Mouse (Mus musculus) T-helper 17 cell (primary cell): ENCODE data around the gene H2-M5.

Experiments
- in situ Hi-C, 2 experiments: fragments of 300-600 bp; cut with MboI, MseI; formaldehyde crosslinking; loops; 1 replicate in 1 of 2; 2 replicates in 1 of 2; pipeline ENCODE4 v1.15.1; 2025; ENCODE audit warnings: high pct_unique_total_duplicates in 2 of 2

H2-M5 gene

DNA sequence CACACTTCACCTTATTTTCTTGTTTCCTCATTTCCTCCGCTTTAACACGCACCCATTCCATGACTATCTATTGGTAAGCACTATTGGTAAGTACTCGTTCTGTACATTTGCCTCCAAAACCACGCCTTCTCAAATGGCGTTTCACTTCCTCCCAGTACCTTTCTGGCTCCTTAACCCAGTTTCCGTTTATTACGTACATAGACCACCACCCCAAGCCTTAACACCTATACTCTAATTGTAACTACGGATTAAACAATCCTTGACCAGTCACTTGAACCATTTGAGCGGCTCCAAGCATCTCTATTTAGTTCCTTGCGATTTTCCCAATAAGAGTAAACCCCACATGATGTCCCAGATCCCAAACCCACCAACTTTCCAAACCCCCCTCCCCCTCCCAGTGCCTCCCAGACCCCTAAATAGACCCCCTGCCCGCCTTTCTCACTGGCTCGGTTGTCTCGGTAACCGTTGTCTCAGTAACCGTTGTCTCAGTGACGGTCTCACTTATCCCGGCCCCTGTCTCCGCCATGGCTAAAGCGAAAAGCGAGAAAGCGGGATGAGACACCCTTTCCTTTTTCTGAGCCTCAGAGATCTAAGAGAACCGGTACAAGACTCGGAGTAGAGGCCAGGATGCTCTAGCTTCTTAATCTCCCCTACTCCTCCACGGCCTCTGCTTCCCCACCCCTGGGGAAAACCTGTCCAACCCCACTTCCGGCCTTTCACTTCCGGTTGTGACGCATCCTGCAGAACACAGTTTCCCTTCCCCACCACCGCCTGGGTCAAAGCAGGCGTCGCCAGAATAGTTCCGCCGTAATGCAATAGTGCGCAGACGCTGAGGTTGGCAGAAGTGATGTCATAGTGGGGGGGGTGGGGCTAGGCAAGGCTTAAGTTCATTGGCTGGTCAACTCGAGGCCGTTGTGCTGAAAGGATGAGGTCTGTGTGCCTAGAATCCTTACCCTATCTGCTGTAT is 38.1 kb downstream of the H2-M5 start, which contains the start of gene Ppp1r11:
TSS of gene Ppp1r11 (minus strand) at position 761 of the 967 bp plus-strand sequence.
- in situ Hi-C loops = loop anchor here (5.0 kb wide), 2 partner anchors 76 to 679 kb away; partner anchors contain the start of gene Trim39 (in 1 of the 2)

DNA sequence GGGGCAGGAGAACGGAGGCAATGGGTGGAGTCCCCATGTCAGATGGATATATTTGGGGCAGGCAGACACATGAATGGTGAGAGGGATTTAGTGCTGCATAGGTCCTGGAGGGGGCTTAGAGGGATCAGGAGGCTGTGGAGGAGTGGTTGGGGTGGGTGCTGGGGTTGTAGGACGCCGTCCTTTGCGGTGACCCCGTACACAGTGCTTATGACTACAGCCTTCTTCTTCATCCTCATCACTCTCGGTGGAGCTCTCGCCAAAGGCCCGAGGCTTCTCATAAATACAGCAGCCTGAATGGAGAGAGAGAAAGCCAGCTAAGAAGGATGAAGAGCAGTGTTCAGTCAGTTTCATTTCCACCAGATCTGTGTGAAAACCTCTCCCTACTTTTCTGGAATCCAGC is 40.1 kb downstream of the H2-M5 start:
- in situ Hi-C loops = no loop called here

DNA sequence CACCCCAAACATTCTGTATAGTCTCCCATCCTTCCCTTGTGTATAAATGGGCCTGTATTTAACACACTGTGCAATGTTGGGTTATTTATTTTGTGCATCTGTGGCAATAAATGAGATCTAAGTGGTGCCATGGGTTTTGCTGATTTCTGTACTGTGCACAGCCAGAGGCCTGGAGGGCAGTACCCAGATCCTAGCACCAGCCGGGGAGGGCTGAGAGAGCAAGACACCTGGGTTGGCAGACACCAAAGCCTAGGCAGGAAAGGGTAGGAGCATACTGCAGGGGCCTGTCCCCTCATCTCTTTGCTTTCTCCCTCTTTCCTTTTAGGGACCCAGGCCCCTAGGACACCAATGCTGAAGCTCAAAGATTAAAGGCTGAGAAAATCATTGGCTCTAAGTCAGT is 41.1 kb downstream of the H2-M5 start:
- in situ Hi-C loops = no loop called here

DNA sequence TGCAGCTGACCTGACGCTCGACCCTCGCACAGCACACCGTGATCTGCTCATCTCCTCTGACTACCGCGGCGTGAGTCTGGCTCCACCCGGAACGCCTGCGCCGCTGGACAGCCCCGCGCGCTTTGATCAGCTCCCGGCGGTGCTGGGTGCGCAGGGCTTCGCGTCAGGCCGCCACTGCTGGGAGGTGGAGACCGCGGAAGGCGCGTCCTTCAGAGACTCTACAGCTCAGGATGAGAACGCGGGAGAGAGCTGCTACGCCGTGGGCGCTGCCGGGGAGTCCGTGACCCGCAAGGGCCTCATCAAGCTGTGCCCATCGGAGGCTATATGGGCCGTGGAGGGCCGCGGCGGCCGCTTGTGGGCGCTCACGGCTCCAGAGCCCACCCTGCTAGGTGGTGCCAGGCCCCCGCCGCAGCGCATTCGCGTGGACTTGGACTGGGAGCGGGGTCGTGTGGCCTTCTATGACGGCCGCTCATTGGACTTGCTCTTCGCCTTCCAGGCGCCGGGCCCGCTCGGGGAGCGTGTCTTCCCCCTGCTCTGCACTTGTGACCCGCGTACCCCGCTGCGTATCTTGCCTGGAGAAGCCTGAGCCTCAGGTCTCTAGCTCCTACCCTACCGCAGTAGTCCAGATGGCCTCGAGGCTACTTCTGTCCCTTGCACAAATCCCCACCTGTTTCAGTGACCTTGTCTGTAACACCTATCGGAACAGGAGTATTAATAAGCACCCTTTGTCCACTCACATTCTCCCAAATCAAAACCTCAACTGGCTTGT is 42.1 kb downstream of the H2-M5 start:
- in situ Hi-C loops = no loop called here

DNA sequence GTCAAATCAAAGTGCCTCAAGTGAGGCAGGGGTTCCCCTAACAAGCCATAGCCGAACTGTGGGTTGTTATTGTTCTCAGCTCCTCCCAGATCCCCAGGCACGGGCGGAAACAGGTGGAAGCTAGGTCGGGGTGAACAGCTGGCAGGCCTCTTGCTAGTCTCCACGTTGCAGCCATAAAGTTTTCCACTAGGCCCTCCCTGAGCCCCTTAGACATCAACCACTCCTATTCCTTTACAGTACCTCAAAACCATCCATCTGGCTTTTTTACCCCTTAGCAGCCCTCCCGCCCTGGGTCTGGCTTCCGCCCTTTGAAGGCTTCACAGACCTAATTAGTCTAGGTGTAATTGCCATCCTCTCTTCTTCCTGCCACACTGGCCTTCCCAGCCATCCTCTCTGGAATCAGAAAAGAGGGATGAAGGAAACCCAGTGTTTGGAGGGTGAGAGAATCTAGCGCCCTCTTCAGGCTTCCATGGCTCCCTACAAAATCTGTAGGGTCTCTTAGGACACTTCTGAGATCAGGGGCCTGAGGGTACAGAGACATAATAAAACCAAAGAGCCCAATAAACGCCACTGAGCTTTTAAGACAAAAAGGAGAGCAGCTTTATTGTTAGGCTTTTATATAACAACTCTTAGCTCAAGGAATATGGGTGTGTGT is 45.1 kb downstream of the H2-M5 start:
- in situ Hi-C loops = no loop called here

DNA sequence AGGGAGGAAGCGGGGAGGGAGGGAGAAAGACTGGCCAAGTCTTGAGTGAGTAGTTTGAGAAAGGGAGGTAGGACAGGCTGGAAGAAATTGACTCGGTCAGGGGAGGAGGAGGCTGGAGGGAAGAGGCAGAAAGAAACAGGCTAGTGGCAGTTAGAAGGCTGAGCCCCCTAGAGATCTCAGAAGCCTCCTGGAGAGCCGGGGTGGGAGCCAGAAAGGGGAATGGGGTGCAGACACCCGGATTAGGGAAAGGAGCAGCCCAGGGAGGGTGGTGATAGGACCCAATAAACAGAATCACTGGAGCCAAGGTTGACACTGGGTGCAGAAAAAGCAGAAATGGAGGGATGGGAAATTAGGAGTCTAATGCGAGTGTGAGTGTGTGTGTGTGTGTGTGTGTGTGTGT is 45.6 kb downstream of the H2-M5 start:
- in situ Hi-C loops = no loop called here

DNA sequence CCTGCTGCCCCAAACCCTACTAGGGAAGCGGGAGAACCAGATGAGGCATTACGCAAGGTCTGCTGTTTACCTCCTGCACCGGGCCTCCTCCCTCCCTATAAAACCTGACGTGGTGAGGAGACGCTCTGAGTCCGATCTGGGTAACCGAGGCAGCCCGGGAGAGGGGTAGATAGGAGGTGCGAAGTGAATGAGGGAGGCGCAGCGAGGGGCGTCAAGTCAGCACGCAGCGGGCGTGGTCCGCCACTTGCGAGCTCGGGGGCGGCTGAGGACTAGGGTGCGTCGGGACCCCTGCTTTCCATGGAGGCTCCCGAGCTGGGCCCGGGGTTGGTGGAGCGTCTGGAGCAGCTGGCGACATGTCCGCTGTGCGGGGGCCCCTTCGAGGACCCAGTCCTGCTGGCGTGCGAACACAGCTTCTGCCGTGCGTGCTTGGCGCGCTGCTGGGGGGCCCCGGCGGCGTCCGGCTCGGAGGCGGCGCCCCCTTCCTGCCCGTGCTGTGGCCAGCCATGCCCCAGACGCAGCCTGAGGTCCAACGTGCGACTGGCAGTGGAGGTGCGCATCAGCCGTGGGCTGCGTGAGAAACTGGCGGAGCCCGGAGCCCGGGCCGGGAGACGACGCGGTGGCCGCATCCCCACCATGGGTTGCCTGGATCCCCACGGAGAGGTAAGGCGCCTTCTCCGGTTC is 46.4 kb downstream of the H2-M5 start, which contains the start of gene Rnf39:
TSS of gene Rnf39 (plus strand) at position 128 of the 681 bp plus-strand sequence.
- in situ Hi-C loops = no loop called here

DNA sequence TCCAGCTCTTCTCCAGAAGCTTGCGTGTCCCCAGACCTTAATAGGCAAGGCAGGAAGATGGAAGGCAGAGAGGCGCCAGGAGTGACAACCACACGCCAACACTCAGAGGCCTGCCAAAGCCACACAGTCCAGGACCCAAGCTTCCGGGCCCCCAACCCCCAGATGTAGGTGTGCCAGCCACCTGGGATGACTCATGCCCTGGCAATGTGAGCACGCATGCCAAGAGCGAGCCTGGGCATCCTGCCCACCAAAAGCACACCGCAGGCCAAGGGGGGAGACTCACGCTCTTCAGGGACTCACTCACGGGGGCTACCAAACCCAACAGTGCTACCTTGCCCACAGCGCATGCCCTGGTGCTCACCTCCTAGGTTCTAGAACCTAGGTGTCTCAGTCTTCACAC is 46.9 kb downstream of the H2-M5 start:
- in situ Hi-C loops = no loop called here

DNA sequence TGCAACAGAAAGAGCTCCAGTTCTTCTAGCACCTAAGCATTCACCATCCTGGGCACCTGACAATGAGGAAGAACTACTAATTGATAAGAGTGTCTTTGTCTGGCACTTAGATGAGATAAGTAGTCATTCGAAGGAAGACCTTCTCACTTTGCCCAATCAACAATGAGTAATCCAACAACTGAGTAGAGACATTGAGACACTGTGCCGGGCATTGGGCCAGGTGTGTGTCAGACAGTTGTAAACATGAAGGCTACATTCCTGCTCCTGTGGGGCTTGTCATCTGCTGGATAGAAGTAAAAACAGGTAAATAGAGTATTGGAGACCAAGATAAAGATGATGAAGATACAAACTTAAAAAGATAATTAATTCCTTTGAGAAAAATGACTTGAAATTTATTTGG is 51.3 kb downstream of the H2-M5 start:
- in situ Hi-C loops = no loop called here
